Mouse (Mus musculus) embryo, embryonic 9.5 days (tissue): ENCODE results near the gene Tspan2.

Experiments used
- DNase-seq: peaks from one replicate; pipeline ENCODE4 v3.0.0-alpha.2; 2017; ENCODE audit errors: extremely low spot score

Tspan2 gene

DNA sequence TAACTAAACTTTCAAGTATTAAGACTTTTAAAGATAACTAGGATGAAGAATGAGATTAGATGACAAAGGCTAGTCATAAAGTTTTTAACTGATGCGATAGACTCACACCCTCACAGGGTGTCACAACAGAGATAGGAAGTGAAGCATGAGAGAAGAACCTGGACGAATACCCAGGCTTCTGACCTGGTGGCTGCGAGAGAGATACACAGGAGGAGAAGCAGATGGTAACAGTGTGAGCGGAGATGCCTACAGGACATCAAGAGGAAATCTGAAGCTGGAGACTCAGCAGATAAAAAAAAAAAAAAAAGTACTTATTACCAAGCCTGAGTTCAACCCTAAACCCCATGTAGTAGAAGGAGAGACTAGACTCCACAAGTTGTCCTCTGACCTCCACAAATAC is 38.7 kb downstream of the Tspan2 start:
- DNase-seq: no peak

DNA sequence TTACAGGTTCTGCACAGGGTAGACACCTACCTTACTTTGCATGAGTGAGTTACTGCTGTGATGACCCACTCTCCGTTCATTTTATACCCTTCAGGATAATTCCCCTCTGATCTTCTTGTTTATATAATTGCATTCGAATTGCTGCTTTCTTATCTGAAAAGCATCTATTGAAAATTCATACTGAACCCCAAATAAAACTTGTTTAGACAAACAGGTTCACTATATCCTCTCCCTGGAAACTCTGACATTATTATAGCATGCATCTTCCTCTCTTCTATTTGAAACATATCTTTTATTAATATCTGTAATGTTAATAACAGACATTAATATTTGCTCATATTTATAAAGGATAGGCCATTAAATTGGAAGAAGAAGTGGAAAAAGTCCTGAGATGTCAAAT is 48.3 kb downstream of the Tspan2 start, which contains the start of gene Tshb:
Tshb (minus strand) TSS at position 101 of the 400 bp plus-strand sequence.
- DNase-seq: no peak

DNA sequence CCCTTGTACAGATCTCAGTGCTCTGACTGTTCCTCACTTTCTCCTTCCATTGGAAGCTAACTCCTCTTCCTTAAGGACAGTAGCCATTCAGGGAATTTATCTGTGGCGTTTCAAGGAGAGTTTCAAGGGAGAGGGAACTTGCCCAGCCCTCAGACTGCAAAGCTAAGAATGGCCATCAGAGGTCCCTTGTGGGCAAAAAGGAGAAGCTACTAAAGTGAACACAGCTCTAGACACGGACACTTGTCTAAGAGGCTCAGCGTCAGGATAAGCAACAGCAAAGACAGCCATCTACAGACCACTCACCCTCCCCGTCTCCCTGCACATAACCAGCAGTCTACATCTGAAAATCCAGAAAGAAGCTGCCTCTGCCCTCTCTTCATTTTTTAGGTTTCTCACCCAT is 53.0 kb downstream of the Tspan2 start:
- no peak for DNase-seq

DNA sequence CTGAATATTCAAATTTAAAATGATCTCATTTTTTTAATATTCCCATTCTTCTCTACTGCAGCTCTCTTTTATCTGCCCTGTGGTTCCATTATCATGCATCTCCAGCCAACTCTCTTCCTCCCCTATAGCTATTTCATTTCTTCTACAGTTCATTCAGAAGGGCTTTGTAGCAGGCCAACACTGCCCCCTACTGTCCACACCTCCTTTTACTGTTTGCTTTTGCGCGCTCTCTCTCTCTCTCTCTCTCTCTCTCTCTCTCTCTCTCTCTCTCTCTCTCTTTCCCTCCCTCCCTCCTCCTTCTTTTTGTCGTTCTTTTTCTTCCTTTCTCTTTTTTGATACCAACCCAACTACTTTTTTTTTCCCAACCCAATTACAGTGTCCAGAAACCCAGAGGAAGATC is 69.6 kb downstream of the Tspan2 start:
- DNase-seq: peak; percentile 66

DNA sequence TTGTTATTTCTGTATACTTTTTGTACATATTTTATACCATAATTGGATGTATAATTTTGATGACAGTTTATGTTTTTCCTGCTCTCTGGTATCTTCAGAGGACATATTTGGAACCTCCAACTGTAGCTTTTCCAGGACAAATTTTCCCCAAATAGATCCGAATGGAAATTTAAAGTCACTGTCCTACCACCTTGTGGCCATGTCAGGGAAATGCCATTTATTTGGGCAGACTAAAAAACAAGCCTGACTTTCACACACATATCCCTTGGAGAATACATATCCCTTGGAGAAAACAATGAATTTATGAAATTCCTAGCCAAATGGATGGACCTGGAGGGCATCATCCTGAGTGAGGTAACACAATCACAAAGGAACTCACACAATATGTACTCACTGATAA is 108.1 kb downstream of the Tspan2 start:
- no peak for DNase-seq

DNA sequence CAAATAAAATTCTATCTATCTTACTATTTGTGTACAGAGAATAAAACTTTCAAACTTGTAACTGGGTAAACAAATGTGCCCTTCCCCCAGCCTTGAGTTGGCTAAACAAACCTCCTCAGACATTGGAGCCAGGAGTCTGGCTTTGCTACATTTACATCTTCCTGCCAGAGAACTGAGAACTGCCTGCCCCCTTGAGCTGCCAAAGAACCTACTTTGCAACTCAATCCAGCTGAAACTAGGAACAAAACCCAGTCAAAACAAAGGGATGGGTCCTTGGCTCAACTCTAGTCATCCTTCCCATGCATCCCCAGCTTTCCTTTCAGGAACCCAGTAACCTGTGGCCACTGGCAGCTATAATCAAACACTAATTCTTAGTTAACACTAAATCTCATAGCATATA is 114.3 kb downstream of the Tspan2 start:
- DNase-seq: no peak
